Mouse (Mus musculus): ENCODE measurements around the gene Ace3. TPM values are rescaled to one million over a fixed set of nuclear protein-coding genes. Genes with fewer than 3 reads are reported as not detected.

Ace3 gene
- total and polyA plus RNA-seq, 2 experiments, result not detected

DNA sequence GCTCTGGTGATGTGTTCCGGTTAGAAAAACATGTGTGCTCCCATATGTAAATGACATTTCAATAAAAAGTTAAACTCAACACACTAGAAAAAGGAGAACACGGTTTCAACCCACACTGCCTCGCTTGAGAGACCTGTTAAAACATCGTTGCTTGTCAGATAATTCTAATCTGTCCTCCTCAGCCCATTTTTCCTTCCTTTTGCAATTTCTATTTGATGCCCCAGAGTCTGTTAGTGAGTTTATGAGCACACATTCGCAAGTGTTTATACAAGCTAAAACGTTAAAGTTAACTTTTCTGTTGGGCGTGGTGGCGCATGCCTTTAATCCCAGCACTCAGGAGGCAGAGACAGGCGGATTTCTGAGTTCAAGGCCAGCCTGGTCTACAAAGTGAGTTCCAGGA is 40.5 kb downstream of the Ace3 start:
- Histone ChIP-seq H3K9ac (ENCODE audit: low read depth, low read length) (no peak overlapping the region), H3K79me2 (ENCODE audit: control insufficient read depth, insufficient read depth, low read length) (peaks cover 24% of the 10 kb centered on the region), H3K27ac (replicated peaks; ENCODE audit: insufficient read depth, low read depth, low read length) (no peak overlapping the region), H3K27me3 (ENCODE audit: control insufficient read depth, insufficient read depth, low read length) (no peaks in the 10 kb centered on the region), H3K4me3 (ENCODE audit: insufficient read depth, low read depth, low read length) (no peak overlapping the region), H3K36me3 (ENCODE audit: control insufficient read depth, insufficient read depth, low read length) (no peaks in the 10 kb centered on the region), H3K4me1 (ENCODE audit: control insufficient read depth, insufficient read depth, low read length) (peaks cover 4% of the 10 kb centered on the region; the same call in 1 of the 2 replicates)
- WGBS, result 89% methylated on average over 9 of the region's 9 CpGs
- no peak for DNase-seq (ENCODE audit: extremely low read depth, low read depth, low spot score)
- TF ChIP-seq CTCF (IDR thresholded peaks at IDR 0.05; ENCODE audit: low read depth, low read length) (no peak), POLR2A (IDR thresholded peaks at IDR 0.05; ENCODE audit: extremely low read depth, insufficient read depth, low read length) (no peak)

DNA sequence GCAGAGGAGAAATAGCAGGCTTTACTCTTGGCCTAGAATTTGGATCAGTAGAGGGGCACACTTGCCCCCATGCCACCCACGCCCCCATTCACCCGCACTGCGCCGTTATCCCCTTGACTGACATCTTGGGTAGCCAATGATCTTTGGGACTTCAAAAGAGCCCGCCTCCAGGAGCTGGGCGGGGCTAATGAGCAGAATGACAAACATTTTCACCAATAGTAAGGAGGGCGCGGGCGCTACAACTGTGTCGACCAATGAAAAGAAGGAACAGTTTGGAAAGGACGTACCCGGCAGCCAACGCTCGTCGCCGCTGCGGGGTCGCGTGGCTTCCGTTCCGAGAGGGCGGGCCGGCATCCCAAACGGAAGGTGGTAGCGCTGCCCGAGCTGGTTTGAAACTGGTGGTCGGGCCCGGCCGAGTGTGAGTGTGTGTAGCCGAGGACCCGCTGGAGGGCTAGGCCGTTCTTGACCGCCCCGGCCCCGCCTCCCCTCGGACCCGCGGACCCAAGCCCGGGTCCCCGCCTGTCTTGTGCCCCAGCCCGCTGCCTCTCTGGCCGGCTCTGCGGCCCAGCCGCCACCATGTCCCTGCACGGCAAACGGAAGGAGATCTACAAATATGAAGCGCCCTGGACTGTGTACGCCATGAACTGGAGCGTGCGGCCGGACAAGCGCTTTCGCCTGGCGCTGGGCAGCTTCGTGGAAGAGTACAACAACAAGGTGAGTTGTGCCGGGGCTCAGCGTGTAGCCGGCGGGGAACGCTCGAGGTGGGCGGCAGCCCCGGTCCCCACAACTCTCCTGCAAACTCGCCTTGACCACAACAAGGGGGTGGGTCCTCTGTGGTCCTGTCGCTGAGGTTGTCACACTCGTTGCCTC is 42.3 kb downstream of the Ace3 start, which contains the start of gene Dcaf7:
TSS of gene Dcaf7 (plus strand) at position 325 of the 870 bp plus-strand sequence.
- no peaks in the 10 kb centered on the region for H3K36me3 ChIP-seq (ENCODE audit: control insufficient read depth, insufficient read depth, low read length)
- H3K79me2 ChIP-seq (ENCODE audit: control insufficient read depth, insufficient read depth, low read length), result peaks cover 30% of the 10 kb centered on the region
- TF ChIP-seq POLR2A (IDR thresholded peaks at IDR 0.05; ENCODE audit: extremely low read depth, insufficient read depth, low read length), result peak; percentile 64; the same call in 1 of the 2 replicates
- no peak for TF ChIP-seq CTCF (IDR thresholded peaks at IDR 0.05; ENCODE audit: low read depth, low read length)
- peaks cover 4% of the 10 kb centered on the region; the same call in 1 of the 2 replicates for H3K4me1 ChIP-seq (ENCODE audit: control insufficient read depth, insufficient read depth, low read length)
- H3K9ac ChIP-seq (ENCODE audit: low read depth, low read length), result peak within 1 kb of the TSS; percentile 88
- no peaks in the 10 kb centered on the region for H3K27me3 ChIP-seq (ENCODE audit: control insufficient read depth, insufficient read depth, low read length)
- H3K27ac ChIP-seq (replicated peaks; ENCODE audit: insufficient read depth, low read depth, low read length), result peak within 1 kb of the TSS; percentile 38
- H3K4me3 ChIP-seq (ENCODE audit: insufficient read depth, low read depth, low read length), result peak within 1 kb of the TSS; percentile 94
- peak; percentile 90 for DNase-seq (ENCODE audit: extremely low read depth, low read depth, low spot score)
- WGBS, result under 1% methylated on average over 66 of the region's 66 CpGs

GRCm38 (mm10) chr11:106037418-106037751 is 42.9 kb downstream of the Ace3 start:
- Histone ChIP-seq H3K9ac (ENCODE audit: low read depth, low read length) (peak overlapping the region; percentile 88), H3K4me3 (ENCODE audit: insufficient read depth, low read depth, low read length) (peak overlapping the region; percentile 94), H3K36me3 (ENCODE audit: control insufficient read depth, insufficient read depth, low read length) (no peaks in the 10 kb centered on the region), H3K79me2 (ENCODE audit: control insufficient read depth, insufficient read depth, low read length) (peaks cover 32% of the 10 kb centered on the region), H3K27me3 (ENCODE audit: control insufficient read depth, insufficient read depth, low read length) (no peaks in the 10 kb centered on the region), H3K27ac (replicated peaks; ENCODE audit: insufficient read depth, low read depth, low read length) (peak overlapping the region; percentile 38), H3K4me1 (ENCODE audit: control insufficient read depth, insufficient read depth, low read length) (peaks cover 4% of the 10 kb centered on the region; the same call in 1 of the 2 replicates)
- under 1% methylated on average over 13 of the region's 13 CpGs for WGBS
- TF ChIP-seq POLR2A (IDR thresholded peaks at IDR 0.05; ENCODE audit: extremely low read depth, insufficient read depth, low read length), result no peak
- no peak for TF ChIP-seq CTCF (IDR thresholded peaks at IDR 0.05; ENCODE audit: low read depth, low read length)
- DNase-seq (ENCODE audit: extremely low read depth, low read depth, low spot score), result no peak

DNA sequence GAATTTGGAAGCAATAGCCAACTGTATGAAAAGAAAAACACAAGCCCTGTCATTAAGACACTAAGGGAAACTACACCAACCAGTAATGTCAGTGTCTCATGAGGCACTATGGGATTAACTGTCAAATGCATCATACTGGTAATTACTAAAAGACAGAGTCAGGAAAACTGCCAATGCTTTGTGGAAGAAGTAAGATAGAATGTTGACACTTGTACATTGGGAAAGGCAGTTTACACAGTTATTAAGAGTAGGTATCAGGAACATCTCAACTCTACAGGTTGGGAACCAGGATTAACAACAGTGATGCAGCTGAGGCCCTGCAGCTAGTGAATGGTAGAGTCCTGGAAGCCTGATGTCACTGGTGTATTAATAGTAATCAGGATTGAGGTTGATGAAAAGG is 49.9 kb downstream of the Ace3 start:
- Histone ChIP-seq H3K9ac (ENCODE audit: low read depth, low read length) (no peak overlapping the region), H3K27ac (replicated peaks; ENCODE audit: insufficient read depth, low read depth, low read length) (no peak overlapping the region), H3K4me1 (ENCODE audit: control insufficient read depth, insufficient read depth, low read length) (peaks cover 13% of the 10 kb centered on the region), H3K4me3 (ENCODE audit: insufficient read depth, low read depth, low read length) (no peak overlapping the region), H3K79me2 (ENCODE audit: control insufficient read depth, insufficient read depth, low read length) (peaks cover 20% of the 10 kb centered on the region; the same call in 1 of the 2 replicates), H3K27me3 (ENCODE audit: control insufficient read depth, insufficient read depth, low read length) (no peaks in the 10 kb centered on the region), H3K36me3 (ENCODE audit: control insufficient read depth, insufficient read depth, low read length) (0 out of 2 replicates have a peak, but pooled peaks cover 7% of the 10 kb centered on the region)
- no peak for TF ChIP-seq POLR2A (IDR thresholded peaks at IDR 0.05; ENCODE audit: extremely low read depth, insufficient read depth, low read length)
- TF ChIP-seq CTCF (IDR thresholded peaks at IDR 0.05; ENCODE audit: low read depth, low read length), result no peak
- DNase-seq (ENCODE audit: extremely low read depth, low read depth, low spot score), result no peak

DNA sequence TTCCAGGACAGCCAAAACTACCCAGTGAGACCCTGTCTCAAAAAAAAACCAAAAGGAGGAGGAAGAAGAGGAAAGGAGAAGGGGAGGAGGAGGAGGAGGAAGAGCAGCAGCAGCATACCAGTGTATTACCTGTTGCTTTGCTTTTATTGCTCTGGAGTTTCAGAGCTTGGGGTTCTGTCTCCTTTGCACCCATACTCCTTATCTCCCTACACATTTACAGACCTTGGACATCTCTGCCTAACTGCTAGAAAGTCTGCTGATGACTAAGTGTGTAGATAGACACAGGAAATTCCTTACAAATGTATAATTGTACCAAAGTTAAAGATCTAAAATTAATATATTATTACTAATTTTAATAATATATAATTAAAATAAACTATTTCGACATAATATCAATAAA is 50.8 kb downstream of the Ace3 start:
- Histone ChIP-seq H3K4me1 (ENCODE audit: control insufficient read depth, insufficient read depth, low read length) (peaks cover 13% of the 10 kb centered on the region), H3K36me3 (ENCODE audit: control insufficient read depth, insufficient read depth, low read length) (0 out of 2 replicates have a peak, but pooled peaks cover 7% of the 10 kb centered on the region), H3K9ac (ENCODE audit: low read depth, low read length) (no peak overlapping the region), H3K4me3 (ENCODE audit: insufficient read depth, low read depth, low read length) (no peak overlapping the region), H3K79me2 (ENCODE audit: control insufficient read depth, insufficient read depth, low read length) (peaks cover 15% of the 10 kb centered on the region; the same call in 1 of the 2 replicates), H3K27me3 (ENCODE audit: control insufficient read depth, insufficient read depth, low read length) (no peaks in the 10 kb centered on the region), H3K27ac (replicated peaks; ENCODE audit: insufficient read depth, low read depth, low read length) (no peak overlapping the region)
- WGBS, result 93% methylated on average over 1 of the region's 1 CpGs
- no peak for DNase-seq (ENCODE audit: extremely low read depth, low read depth, low spot score)
- TF ChIP-seq CTCF (IDR thresholded peaks at IDR 0.05; ENCODE audit: low read depth, low read length) (no peak), POLR2A (IDR thresholded peaks at IDR 0.05; ENCODE audit: extremely low read depth, insufficient read depth, low read length) (no peak)

DNA sequence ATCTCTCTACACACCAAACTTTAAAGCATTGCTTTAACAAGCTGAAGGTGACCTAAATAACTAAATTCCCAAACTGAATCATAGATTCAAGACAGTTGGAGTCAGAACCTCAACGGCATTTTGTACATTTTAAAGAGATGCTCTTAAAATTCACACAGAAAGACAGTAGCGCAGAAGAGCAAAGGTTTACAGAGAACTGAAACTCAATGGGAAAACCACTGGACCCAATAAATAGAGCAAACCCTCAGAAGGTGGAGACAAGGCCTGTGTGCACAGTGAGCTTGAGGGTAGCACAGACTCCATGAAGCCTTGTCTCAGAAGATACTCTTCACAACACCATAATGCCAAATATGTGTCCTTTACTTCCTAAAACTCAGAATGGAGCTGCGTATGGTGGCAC is 51.3 kb downstream of the Ace3 start:
- H3K27me3 ChIP-seq (ENCODE audit: control insufficient read depth, insufficient read depth, low read length), result no peaks in the 10 kb centered on the region
- no peak overlapping the region for H3K4me3 ChIP-seq (ENCODE audit: insufficient read depth, low read depth, low read length)
- no peak for TF ChIP-seq CTCF (IDR thresholded peaks at IDR 0.05; ENCODE audit: low read depth, low read length)
- TF ChIP-seq POLR2A (IDR thresholded peaks at IDR 0.05; ENCODE audit: extremely low read depth, insufficient read depth, low read length), result no peak
- H3K27ac ChIP-seq (replicated peaks; ENCODE audit: insufficient read depth, low read depth, low read length), result peak overlapping the region; percentile 78
- H3K9ac ChIP-seq (ENCODE audit: low read depth, low read length), result no peak overlapping the region
- 0 out of 2 replicates have a peak, but pooled peaks cover 7% of the 10 kb centered on the region for H3K36me3 ChIP-seq (ENCODE audit: control insufficient read depth, insufficient read depth, low read length)
- H3K79me2 ChIP-seq (ENCODE audit: control insufficient read depth, insufficient read depth, low read length), result peaks cover 13% of the 10 kb centered on the region; the same call in 1 of the 2 replicates
- 88% methylated on average over 3 of the region's 3 CpGs for WGBS
- peaks cover 13% of the 10 kb centered on the region for H3K4me1 ChIP-seq (ENCODE audit: control insufficient read depth, insufficient read depth, low read length)
- DNase-seq (ENCODE audit: extremely low read depth, low read depth, low spot score), result no peak

Data from liver, adult 2 months (tissue).